Mouse (Mus musculus) limb, embryonic 15.5 days (tissue): ENCODE measurements around the gene Zkscan1. TPM values are rescaled to one million over a fixed set of nuclear protein-coding genes. Genes with fewer than 3 reads are reported as not detected.
A peak's percentile ranks its signal among the peaks of the same experiment; 100 is the strongest.

Source experiments
- ATAC-seq: fragments of 200-750 bp; cut with Nextera tagmentation; 2 replicates; pipeline ENCODE4 v1.8.0; 2017; ENCODE audit warnings: low read depth, moderate TSS enrichment; ENCODE audit not compliant: insufficient number of reproducible peaks, low FRiP score, low TSS enrichment
- H3K27ac ChIP-seq: fragments of 300-500 bp; sonication (generic); 2 replicates; pipeline ENCODE4 v1.5.1; 2015; ENCODE audit warnings: moderate library complexity, mild to moderate bottlenecking, inconsistent platforms
- H3K27me3 ChIP-seq: fragments of 300-500 bp; sonication (generic); 2 replicates; pipeline ENCODE4 v1.6.1; 2015; ENCODE audit warnings: inconsistent platforms
- H3K36me3 ChIP-seq: fragments of 300-500 bp; sonication (generic); 2 replicates; pipeline ENCODE4 v1.6.1; 2015; ENCODE audit warnings: inconsistent platforms
- H3K4me1 ChIP-seq: fragments of 300-500 bp; sonication (generic); 2 replicates; pipeline ENCODE4 v1.6.1; 2015; ENCODE audit warnings: inconsistent platforms
- H3K4me2 ChIP-seq: fragments of 300-500 bp; sonication (generic); 2 replicates; pipeline ENCODE4 v1.6.1; 2015; ENCODE audit warnings: mild to moderate bottlenecking, inconsistent platforms
- H3K4me3 ChIP-seq: fragments of 300-500 bp; sonication (generic); 2 replicates; pipeline ENCODE4 v1.5.1; 2015; ENCODE audit warnings: mild to moderate bottlenecking, inconsistent platforms
- H3K9ac ChIP-seq: fragments of 300-500 bp; sonication (generic); 2 replicates; pipeline ENCODE4 v1.6.1; 2015; ENCODE audit warnings: inconsistent platforms
- H3K9me3 ChIP-seq: fragments of 300-500 bp; sonication (generic); 2 replicates; pipeline ENCODE4 v1.6.1; 2016; ENCODE audit warnings: inconsistent platforms
- WGBS: fragments of 180-500 bp; shearing (Covaris S2); methylation state at CpG from one replicate; pipeline ENCODE4 v1.1.7; 2015; 5-methylcytosine and 5-hydroxymethylcytosine counted together
- polyA plus RNA-seq: library from polyadenylated mRNA; unstranded; fragments of >200 nt; fragmentation: Nextera tagmentation; extraction: Ambion mirVana; gene quantifications from 2 replicates; pipeline ENCODE4 v1.2.1, GENCODE M21; 2015

The Zkscan1 gene
- polyA plus RNA-seq, 1 experiment from 2014 or later, result 17.0 TPM

DNA sequence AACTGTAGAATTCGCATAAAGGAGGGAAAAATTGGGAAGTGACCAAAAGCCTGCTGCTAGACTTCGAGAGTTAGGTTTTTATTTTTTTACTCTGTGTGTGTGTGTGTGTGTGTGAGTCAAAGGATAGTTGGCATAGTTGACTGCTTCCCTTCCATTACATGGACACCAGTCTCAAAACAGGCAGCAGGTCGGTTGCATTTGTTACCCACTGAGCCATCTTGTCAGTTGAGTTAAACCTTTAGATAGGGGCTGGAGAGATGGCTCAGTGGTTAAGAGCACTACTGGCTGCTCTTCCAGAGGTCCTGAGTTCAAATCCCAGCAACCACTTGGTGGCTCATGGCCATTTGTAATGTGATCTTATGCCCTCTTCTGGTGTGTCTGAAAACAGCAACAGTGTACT, 33.2 kb downstream of the Zkscan1 start:
- Histone ChIP-seq H3K4me3 (peak overlapping the region; percentile 65), H3K27ac (peak overlapping the region; percentile 98), H3K4me2 (peak overlapping the region; percentile 53), H3K9me3 (no peaks in the 10 kb centered on the region), H3K27me3 (no peaks in the 10 kb centered on the region), H3K4me1 (peaks cover 10% of the 10 kb centered on the region), H3K9ac (no peak overlapping the region; the same call in 1 of the 2 replicates), H3K36me3 (peaks cover 16% of the 10 kb centered on the region)
- no peak for ATAC-seq
- WGBS, result 63% methylated on average over 3 of the region's 3 CpGs

DNA sequence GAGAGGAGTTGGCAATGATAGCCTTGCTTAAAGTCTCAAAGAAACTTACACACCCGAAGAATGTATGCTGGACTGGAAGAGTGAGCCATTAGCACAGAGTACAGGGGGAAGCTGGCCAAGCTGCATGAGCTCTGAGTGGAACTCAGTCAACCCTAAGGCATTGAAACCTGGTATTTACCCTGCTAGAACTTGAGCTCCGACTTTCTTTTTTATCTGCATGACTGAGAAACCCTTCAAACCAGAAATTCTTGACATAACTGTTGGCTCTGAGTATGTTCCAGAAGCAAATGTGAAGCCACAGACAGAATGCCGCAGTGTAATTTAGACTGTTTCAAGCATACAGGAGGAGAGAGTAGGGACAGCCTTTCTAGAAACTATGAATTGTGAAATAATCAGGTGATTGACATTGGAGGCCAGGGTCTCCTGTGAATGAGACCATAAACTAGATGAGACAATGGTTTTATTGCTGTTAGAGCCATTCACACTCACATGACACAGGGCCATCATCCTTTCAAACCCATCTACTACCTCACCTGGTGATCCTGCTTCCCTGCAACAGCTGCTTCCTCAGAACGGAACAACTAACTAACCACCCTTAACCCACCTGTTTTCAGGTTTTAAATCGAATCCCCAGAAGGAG, 47.7 kb downstream of the Zkscan1 start:
- WGBS, result 73% methylated on average over 5 of the region's 5 CpGs
- Histone ChIP-seq H3K36me3 (peaks cover 68% of the 10 kb centered on the region), H3K4me2 (no peak overlapping the region), H3K9ac (no peak overlapping the region), H3K4me3 (no peak overlapping the region), H3K27ac (0 out of 2 replicates have a peak overlapping the region, but pooled peaks have one; percentile 13), H3K9me3 (no peaks in the 10 kb centered on the region), H3K27me3 (no peaks in the 10 kb centered on the region), H3K4me1 (no peaks in the 10 kb centered on the region)
- no peak for ATAC-seq

DNA sequence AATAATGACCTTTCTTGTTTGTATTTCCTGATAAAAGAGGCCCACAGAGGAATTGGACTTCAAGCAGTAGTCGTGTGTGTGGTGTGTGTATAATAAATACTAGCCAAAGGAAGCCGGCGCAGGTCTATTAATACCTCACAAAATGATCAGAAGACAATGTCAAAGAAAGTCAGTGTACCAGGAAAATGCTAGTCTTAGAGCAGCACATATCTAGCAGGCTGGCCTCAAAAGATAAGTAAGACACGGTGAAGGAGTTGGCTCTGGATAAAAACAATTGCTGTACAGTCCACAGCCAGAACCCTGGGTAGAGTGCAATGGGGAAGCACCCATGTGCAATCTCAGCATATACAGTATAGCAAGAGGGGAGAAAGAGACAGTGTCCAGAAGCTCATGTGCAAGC, 52.4 kb downstream of the Zkscan1 start:
- WGBS, result 77% methylated on average over 4 of the region's 4 CpGs

DNA sequence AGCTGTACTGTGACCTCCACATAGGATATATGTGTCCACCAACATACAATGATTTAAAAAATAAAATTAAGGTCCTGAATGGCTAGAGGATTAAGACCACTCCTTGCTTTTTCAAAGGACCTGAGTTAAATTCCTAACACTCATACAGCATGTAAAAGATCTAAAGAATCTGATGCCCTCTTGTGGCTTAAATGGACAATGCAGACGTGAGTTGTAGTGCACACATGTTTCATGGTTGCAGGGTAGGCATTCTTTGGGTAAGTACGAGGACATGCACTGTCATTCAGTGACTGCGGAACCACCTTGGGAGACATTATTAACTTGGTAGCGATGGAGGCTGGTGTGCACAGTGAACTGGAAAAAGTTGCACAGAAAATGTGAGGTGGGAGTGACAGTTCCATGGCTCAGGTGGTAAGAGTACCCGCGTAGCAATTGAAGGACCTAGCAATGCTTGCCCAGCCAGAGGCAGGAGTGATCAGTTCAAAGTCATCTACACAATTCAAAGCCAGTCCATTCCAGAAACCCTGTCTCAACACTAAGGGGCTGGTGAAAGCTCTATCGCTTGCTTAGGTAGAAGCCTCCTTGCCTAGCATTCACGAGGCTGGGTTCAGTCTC, 53.2 kb downstream of the Zkscan1 start:
- H3K4me2 ChIP-seq, result no peak overlapping the region
- H3K27ac ChIP-seq, result no peak overlapping the region
- H3K4me1 ChIP-seq, result no peaks in the 10 kb centered on the region
- peak; percentile 69; the same call in 1 of the 2 replicates for ATAC-seq
- H3K27me3 ChIP-seq, result no peaks in the 10 kb centered on the region
- 57% methylated on average over 8 of the region's 8 CpGs for WGBS
- H3K4me3 ChIP-seq, result no peak overlapping the region
- H3K9me3 ChIP-seq, result no peaks in the 10 kb centered on the region
- peaks cover 29% of the 10 kb centered on the region for H3K36me3 ChIP-seq
- no peak overlapping the region for H3K9ac ChIP-seq

More for the DNA sequence above, 52.4 kb downstream of the Zkscan1 start:
- Histone ChIP-seq H3K9me3 (no peaks in the 10 kb centered on the region), H3K27ac (no peak overlapping the region), H3K36me3 (peaks cover 37% of the 10 kb centered on the region), H3K4me3 (no peak overlapping the region), H3K4me2 (no peak overlapping the region), H3K9ac (no peak overlapping the region), H3K27me3 (no peaks in the 10 kb centered on the region), H3K4me1 (no peaks in the 10 kb centered on the region)
- ATAC-seq, result no peak; the same call in 1 of the 2 replicates

DNA sequence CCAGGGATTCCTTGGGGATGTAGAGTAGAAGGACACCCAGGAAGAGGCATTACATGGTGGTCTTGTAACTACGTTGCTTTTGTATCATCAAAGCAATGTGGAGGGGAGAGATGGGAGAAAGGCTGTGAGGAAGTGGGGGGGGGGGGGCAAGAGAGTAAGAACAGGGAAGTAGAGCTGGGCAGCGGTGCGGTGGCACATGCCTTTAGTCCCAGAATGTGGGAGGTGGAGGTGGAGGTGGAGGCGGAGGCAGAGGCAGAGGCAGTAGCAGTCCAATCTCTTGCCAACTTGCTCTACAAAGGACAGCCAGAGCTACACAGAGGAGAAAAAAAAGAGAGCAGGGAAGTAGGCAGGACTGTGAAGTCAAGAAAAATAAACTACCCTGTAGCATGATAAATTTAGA, 53.7 kb downstream of the Zkscan1 start:
- 77% methylated on average over 4 of the region's 4 CpGs for WGBS
- H3K4me3 ChIP-seq, result no peak overlapping the region

DNA sequence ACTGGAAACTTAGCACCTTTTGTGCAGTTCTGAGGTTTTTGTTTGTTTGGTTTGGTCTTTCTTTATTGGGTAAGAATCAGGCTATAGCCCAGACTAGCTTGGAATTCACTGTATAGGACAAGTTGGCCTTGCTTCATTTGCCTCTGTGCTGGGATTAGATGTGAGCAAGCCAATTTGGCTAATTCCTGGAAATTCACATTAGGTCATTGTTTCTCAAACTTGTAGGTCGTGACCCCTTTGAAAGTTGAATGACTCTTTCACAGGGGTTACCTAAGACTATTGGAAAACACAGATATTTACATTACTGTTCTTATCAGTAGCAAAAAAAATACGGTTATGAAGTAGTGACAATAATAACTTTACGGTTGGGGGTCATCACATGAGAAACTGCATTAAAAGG, 69.5 kb downstream of the Zkscan1 start:
- Histone ChIP-seq H3K27me3 (no peaks in the 10 kb centered on the region), H3K4me3 (peak overlapping the region; percentile 79), H3K36me3 (peaks cover 32% of the 10 kb centered on the region), H3K4me2 (peak overlapping the region; percentile 61), H3K9me3 (no peaks in the 10 kb centered on the region), H3K4me1 (peaks cover 4% of the 10 kb centered on the region; the same call in 1 of the 2 replicates), H3K9ac (no peak overlapping the region), H3K27ac (no peak overlapping the region)
- 80% methylated on average over 3 of the region's 3 CpGs for WGBS
- no peak for ATAC-seq

More for the DNA sequence above, 53.7 kb downstream of the Zkscan1 start:
- Histone ChIP-seq H3K4me1 (no peaks in the 10 kb centered on the region), H3K9ac (no peak overlapping the region), H3K27me3 (no peaks in the 10 kb centered on the region), H3K27ac (no peak overlapping the region), H3K36me3 (peaks cover 29% of the 10 kb centered on the region), H3K9me3 (no peaks in the 10 kb centered on the region), H3K4me2 (no peak overlapping the region)
- no peak for ATAC-seq

DNA sequence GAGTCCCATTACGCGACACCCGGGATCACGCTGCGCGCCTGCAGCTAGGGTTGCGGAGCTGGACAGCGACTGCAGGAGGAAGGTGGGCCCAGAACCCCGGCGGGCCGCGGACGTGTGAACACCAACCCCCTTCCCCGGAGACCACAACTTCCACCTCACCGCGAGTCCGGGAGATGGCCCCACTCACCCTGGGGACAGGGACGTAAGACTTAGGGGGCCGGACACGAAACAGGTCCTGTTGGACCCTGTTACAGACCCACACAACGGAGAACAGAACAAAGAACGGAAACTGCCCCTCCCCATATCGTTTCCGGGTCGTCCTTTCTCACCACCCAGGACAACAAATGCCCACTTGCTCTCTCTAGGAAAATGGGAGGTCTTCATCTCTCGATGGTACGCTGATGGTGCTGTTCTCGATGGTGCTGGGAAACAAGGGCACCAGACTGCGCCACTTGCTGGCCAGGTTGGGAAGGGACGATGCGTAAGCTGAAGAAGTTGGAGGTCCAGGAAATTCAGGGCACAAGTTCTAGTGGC, 70.6 kb downstream of the Zkscan1 start, which contains the start of gene Zfp113:
Gene Zfp113 (minus strand): TSS at position 302 of the 534 bp plus-strand sequence.
- peaks cover 5% of the 10 kb centered on the region; the same call in 1 of the 2 replicates for H3K4me1 ChIP-seq
- peak within 1 kb of the TSS; percentile 79 for H3K4me3 ChIP-seq
- H3K27me3 ChIP-seq, result no peaks in the 10 kb centered on the region
- ATAC-seq, result peak; percentile 95
- no peaks in the 10 kb centered on the region for H3K9me3 ChIP-seq
- WGBS, result under 1% methylated on average over 31 of the region's 31 CpGs
- H3K36me3 ChIP-seq, result peaks cover 27% of the 10 kb centered on the region
- H3K9ac ChIP-seq, result peak within 1 kb of the TSS; percentile 77
- H3K4me2 ChIP-seq, result peak within 1 kb of the TSS; percentile 61
- H3K27ac ChIP-seq, result peak within 1 kb of the TSS; percentile 89

Other genes with a start within 250 kb of the Zkscan1 start
- 0.58 and 1.2 TPM in 2 replicates for gene Pilra, start 248.8 kb upstream of the Zkscan1 start, polyA plus RNA-seq
- gene Pilrb1, start 227.0 kb upstream of the Zkscan1 start, polyA plus RNA-seq, result 0.29 and 0.40 TPM in 2 replicates
- 0.22 and 1.2 TPM in 2 replicates for gene Pilrb2, start 213.3 kb upstream of the Zkscan1 start, polyA plus RNA-seq
- gene Cyp3a13, start 163.5 kb upstream of the Zkscan1 start, polyA plus RNA-seq, result 0.15 and 0.19 TPM in 2 replicates
- gene Gjc3, start 122.0 kb upstream of the Zkscan1 start, polyA plus RNA-seq, result 0.40 and 0.67 TPM in 2 replicates
- gene Azgp1, start 103.6 kb upstream of the Zkscan1 start, polyA plus RNA-seq, result not detected in 2 replicates
- gene Smok3a, start 63.8 kb upstream of the Zkscan1 start, polyA plus RNA-seq, result not detected in 2 replicates
- not detected in 2 replicates for gene Smok3b, start 63.7 kb upstream of the Zkscan1 start, polyA plus RNA-seq
- gene Smok3c, start 31.9 kb upstream of the Zkscan1 start, polyA plus RNA-seq, result not detected in 2 replicates
- gene Zscan21, start 31.8 kb downstream of the Zkscan1 start, polyA plus RNA-seq, result 52.8 and 56.5 TPM in 2 replicates
- gene Zfp113, start 70.7 kb downstream of the Zkscan1 start, polyA plus RNA-seq, result 15.9 and 18.5 TPM in 2 replicates
- 299 and 325 TPM in 2 replicates for gene Cops6, start 76.0 kb downstream of the Zkscan1 start, polyA plus RNA-seq
- gene Ap4m1, start 86.9 kb downstream of the Zkscan1 start, polyA plus RNA-seq, result 22.8 and 24.3 TPM in 2 replicates
- 139 and 143 TPM in 2 replicates for gene Mcm7, start 87.3 kb downstream of the Zkscan1 start, polyA plus RNA-seq
- 73.8 and 74.8 TPM in 2 replicates for gene Taf6, start 102.4 kb downstream of the Zkscan1 start, polyA plus RNA-seq
- gene Cnpy4, start 102.4 kb downstream of the Zkscan1 start, polyA plus RNA-seq, result 69.4 and 69.7 TPM in 2 replicates
- 8.4 and 9.2 TPM in 2 replicates for gene Mblac1, start 109.2 kb downstream of the Zkscan1 start, polyA plus RNA-seq
- 0.11 TPM in 1 of 2 replicates, not detected in the other for gene Nxpe5, start 140.8 kb downstream of the Zkscan1 start, polyA plus RNA-seq
- 69.6 and 73.5 TPM in 2 replicates for gene Lamtor4, start 170.4 kb downstream of the Zkscan1 start, polyA plus RNA-seq
- gene BC037034, start 178.9 kb downstream of the Zkscan1 start, polyA plus RNA-seq, result 4.4 and 5.1 TPM in 2 replicates
- 5.1 and 5.3 TPM in 2 replicates for gene Gal3st4, start 187.8 kb downstream of the Zkscan1 start, polyA plus RNA-seq
- 0.17 and 0.30 TPM in 2 replicates for gene Gm43720, start 194.9 kb downstream of the Zkscan1 start, polyA plus RNA-seq
- 14.2 and 24.8 TPM in 2 replicates for gene Gpc2, start 194.9 kb downstream of the Zkscan1 start, polyA plus RNA-seq
- gene Stag3, start 195.2 kb downstream of the Zkscan1 start, polyA plus RNA-seq, result 4.8 and 5.5 TPM in 2 replicates